Mouse (Mus musculus): Measurements from ENCODE around the gene Rbms3.

DNA sequence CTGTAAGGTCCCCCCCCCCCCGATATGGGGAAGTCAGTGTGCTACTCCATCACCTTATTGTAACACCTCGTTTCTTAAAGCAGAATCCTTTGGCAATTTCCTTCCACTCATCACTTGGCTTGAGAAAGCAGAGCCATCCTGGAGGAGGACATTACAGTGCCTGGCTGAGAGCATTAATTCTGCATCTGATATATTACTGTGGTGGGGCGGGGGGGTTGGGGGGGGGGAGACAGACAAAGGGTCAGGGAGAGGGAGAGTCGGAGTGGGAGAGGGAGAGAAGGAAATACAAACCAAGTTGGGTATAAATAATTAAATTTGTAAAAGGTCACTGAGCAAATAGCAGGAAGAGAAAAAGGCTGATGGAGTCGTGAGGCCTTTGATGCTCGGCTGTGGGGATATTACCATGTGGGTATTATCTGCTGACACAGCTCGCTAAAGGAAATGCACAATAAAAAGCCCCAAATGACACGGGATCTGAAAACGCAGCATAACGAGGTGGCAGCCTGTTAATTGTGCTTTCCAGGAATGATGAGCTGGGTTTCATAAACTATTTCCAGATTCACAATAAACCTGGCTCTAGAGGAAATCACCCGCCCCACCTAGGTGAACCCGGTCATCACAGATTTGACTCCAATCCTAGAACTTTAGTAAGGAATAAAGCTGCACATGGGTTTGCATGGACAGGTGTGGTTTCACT is 860.2 kb downstream of the Rbms3 start:
- no peak for TF ChIP-seq POLR2A (IDR thresholded peaks at IDR 0.05; ENCODE audit: borderline replicate concordance, extremely low read depth, insufficient read depth, insufficient read length, poor library complexity, severe bottlenecking)
- TF ChIP-seq CTCF (IDR thresholded peaks at IDR 0.05; ENCODE audit: borderline replicate concordance, extremely low read depth, insufficient read depth, insufficient read length): no peak

All from brain, embryonic 14.5 days (tissue).